Mouse (Mus musculus) heart, embryonic 12.5 days (tissue): ENCODE results near the gene Gm5148. TPM values are rescaled to one million over a fixed set of nuclear protein-coding genes. Genes with fewer than 3 reads are reported as not detected.

Source experiments
- ATAC-seq: fragments of 200-750 bp; cut with Nextera tagmentation; 2 replicates; pipeline ENCODE4 v1.8.0; 2017; ENCODE audit warnings: moderate TSS enrichment, moderate library complexity; ENCODE audit not compliant: insufficient number of reproducible peaks, low FRiP score
- H3K27ac ChIP-seq: fragments of 300-500 bp; sonication (generic); 2 replicates; pipeline ENCODE4 v1.5.1; 2016; ENCODE audit warnings: mild to moderate bottlenecking, moderate library complexity; ENCODE audit not compliant: poor library complexity, severe bottlenecking
- H3K27me3 ChIP-seq: fragments of 300-500 bp; sonication (generic); replicated peaks from 2 replicates; pipeline ENCODE4 v1.6.1; 2016; ENCODE audit warnings: mild to moderate bottlenecking, moderate library complexity
- H3K36me3 ChIP-seq: fragments of 300-500 bp; sonication (generic); 2 replicates; pipeline ENCODE4 v1.6.1; 2016; ENCODE audit warnings: mild to moderate bottlenecking, moderate library complexity
- H3K4me1 ChIP-seq: fragments of 300-500 bp; sonication (generic); replicated peaks from 2 replicates; pipeline ENCODE4 v1.6.1; 2016; ENCODE audit warnings: mild to moderate bottlenecking
- H3K4me2 ChIP-seq: fragments of 300-500 bp; sonication (generic); 2 replicates; pipeline ENCODE4 v1.6.1; 2016; ENCODE audit warnings: mild to moderate bottlenecking, moderate library complexity
- H3K4me3 ChIP-seq: fragments of 300-500 bp; sonication (generic); 2 replicates; pipeline ENCODE4 v1.5.1; 2016; ENCODE audit warnings: mild to moderate bottlenecking
- H3K9ac ChIP-seq: fragments of 300-500 bp; sonication (generic); 2 replicates; pipeline ENCODE4 v1.6.1; 2016; ENCODE audit warnings: mild to moderate bottlenecking, moderate library complexity
- H3K9me3 ChIP-seq: fragments of 300-500 bp; sonication (generic); replicated peaks from 2 replicates; pipeline ENCODE4 v1.6.1; 2016; ENCODE audit warnings: mild to moderate bottlenecking, moderate library complexity
- WGBS: fragments of 180-500 bp; shearing (Covaris S2); methylation state at CpG from one replicate; pipeline ENCODE4 v1.1.7; 2016; 5-methylcytosine and 5-hydroxymethylcytosine counted together
- polyA plus RNA-seq: library from polyadenylated mRNA; unstranded; fragments of >200 nt; fragmentation: Nextera tagmentation; extraction: Ambion mirVana; gene quantifications from 2 replicates; pipeline ENCODE4 v1.2.1, GENCODE M21; 2016

Gene Gm5148
- polyA plus RNA-seq, result 1.5 and 1.8 TPM in 2 replicates

DNA sequence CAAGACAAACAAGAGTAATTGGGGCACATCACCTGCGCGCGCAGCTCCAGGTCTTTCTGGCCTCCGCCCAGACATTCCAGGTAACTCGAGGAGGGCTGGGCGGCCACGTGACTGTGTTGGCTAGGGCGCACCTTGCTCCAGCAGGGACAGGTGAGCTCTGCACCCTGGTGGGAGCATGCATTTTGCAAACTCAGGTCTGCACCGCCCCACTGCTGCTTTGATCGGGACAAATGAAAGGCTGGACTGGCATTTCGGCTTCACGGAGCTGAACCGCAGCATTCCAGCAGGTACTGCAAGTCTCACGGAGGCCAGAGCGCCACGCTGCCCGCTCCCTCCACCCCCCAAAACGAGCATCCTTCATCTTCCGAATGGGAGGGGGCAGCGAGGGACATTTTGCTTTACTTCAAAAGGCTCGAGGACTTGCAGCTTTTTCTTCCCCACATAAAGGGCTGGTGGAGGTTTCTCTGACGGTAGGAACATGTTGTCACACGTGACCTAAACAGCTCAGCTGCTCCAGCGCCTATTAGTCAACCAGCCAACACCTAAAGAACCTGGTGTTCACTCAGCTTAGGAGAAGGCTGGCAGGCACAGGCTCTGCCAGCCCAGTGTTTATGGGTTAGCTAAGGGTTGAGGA, at the start of gene Gm5148:
Gene Gm5148 (minus strand): TSS at position 320 of the 634 bp plus-strand sequence.
- Histone ChIP-seq H3K4me1 (peaks cover 29% of the 10 kb centered on the region), H3K9ac (peak within 1 kb of the TSS; percentile 54), H3K4me3 (peak within 1 kb of the TSS; percentile 46), H3K27ac (no peak within 1 kb of the TSS), H3K27me3 (peaks cover 34% of the 10 kb centered on the region), H3K9me3 (no peaks in the 10 kb centered on the region), H3K4me2 (peak within 1 kb of the TSS; percentile 86), H3K36me3 (no peaks in the 10 kb centered on the region)
- ATAC-seq, result no peak
- 4% methylated on average over 24 of the region's 24 CpGs for WGBS

DNA sequence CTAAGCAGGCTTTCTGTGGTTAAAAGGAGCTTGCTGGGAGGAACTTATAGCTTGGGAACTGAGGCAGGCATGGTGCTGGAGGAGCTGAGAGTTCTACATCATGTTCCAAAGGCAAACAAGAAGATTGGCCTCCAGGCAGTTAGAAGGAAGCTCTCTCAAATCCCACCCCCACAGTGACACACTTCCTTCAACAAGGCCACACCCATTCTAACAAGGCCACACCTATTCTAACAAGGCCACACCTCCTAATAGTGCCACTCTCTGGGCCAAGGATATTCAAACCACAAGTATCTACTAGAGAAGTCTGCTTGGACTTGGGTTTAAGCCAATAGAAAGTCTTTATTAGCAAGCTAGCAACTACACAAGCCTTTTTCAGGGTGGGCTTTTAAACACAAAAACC, 46.7 kb upstream of the Gm5148 start:
- Histone ChIP-seq H3K4me2 (no peak overlapping the region), H3K27me3 (no peaks in the 10 kb centered on the region), H3K9me3 (no peaks in the 10 kb centered on the region), H3K9ac (no peak overlapping the region), H3K4me3 (no peak overlapping the region), H3K4me1 (peaks cover 21% of the 10 kb centered on the region), H3K27ac (no peak overlapping the region), H3K36me3 (no peaks in the 10 kb centered on the region)
- no peak for ATAC-seq

DNA sequence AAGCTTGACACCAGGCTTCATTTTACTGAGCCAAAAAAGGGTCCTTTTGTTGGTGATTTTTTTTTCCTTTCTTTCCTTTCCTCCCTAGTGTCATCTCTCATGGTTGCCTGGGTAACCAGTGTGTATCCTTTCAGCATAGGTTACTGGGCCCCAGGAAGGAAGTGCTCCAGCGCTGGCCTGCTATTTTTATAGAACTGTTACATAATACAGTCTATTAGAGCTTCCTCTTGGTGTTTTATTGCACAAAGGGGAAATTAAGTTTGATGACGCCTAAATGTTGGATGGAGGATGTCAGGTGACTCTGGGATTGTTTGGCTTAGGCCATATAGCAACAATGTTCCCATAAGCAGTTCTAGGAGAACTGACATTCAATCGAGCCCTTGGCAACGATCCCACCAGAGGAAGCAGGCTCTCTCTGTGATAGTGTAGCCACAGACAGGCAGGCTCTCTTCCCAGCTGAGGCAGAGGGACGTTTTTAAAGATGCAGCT, 45.0 kb upstream of the Gm5148 start:
- H3K4me1 ChIP-seq, result peaks cover 17% of the 10 kb centered on the region
- no peak overlapping the region for H3K9ac ChIP-seq
- ATAC-seq, result peak; percentile 82

DNA sequence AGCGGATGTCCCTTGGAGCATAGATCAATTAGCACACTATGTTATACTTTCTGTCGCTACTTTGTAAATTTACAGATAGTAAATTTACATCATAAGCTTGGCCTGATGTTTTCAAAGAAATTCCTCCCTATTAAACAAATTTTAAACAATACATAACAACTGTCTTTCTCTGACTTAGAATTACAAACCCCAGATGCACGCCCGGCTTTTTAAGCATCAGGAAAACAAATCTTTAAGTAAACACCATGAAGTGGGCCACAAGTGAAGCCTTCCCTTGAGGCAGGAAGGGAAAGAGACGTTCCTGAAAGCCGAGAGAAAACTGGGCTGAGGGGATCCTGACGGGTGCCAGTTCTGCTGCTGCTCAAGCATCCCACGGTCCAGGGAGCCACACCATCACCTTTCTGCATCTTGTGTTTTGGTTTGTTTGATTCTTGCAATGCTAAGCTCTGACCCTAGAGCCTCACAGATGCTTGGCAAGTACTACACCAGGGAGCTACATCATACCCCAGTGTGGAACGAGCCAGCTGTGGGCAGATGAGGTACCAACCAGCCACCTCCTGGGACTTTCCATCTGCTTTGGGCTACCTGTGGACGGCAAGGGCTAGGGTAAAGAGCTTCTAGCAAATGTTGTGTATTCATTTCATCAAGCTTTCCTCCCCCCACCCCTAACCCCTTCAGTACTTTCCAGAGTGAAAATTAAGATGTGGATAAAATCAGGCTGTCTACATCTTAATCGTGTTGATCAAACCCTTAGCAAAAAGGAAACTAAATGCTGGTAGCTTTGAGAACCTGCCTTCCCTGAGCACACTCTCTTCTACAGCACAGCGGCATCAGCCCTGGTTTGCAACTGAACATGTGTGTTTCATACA, 43.1 kb upstream of the Gm5148 start:
- no peak overlapping the region for H3K27ac ChIP-seq
- no peaks in the 10 kb centered on the region for H3K9me3 ChIP-seq
- H3K27me3 ChIP-seq, result no peaks in the 10 kb centered on the region
- H3K4me1 ChIP-seq, result peaks cover 13% of the 10 kb centered on the region
- no peaks in the 10 kb centered on the region for H3K36me3 ChIP-seq
- no peak for ATAC-seq
- no peak overlapping the region for H3K4me3 ChIP-seq
- no peak overlapping the region for H3K4me2 ChIP-seq
- no peak overlapping the region for H3K9ac ChIP-seq
- 60% methylated on average over 12 of the region's 12 CpGs for WGBS

More for the DNA sequence above, 45.0 kb upstream of the Gm5148 start:
- H3K36me3 ChIP-seq, result no peaks in the 10 kb centered on the region
- H3K27me3 ChIP-seq, result no peaks in the 10 kb centered on the region
- peak overlapping the region; percentile 40 for H3K27ac ChIP-seq
- WGBS, result 17% methylated on average over 5 of the region's 5 CpGs
- H3K4me2 ChIP-seq, result peak overlapping the region; percentile 13
- H3K4me3 ChIP-seq, result no peak overlapping the region
- no peaks in the 10 kb centered on the region for H3K9me3 ChIP-seq

DNA sequence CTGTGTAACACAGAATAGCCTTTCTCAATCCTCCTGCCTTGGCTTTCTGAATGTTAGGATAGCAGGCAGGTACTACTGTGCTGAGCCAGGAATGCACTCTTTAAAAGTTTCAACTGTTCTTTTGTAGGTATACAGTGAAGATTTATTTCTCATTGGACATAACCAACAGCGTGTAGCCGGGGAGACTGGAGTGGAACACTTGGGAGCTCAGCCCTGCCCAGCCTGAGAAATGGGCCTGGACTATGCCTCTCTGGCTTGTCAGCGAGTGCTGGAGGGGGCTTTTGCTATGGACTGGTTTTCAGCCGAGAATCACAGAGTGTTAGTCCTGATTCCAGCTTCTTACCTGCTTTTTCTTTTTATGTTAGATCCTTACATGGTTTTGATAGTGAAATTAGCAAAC, 42.3 kb upstream of the Gm5148 start:
- no peaks in the 10 kb centered on the region for H3K27me3 ChIP-seq
- H3K9ac ChIP-seq, result no peak overlapping the region
- no peak overlapping the region for H3K4me2 ChIP-seq
- no peak for ATAC-seq
- H3K36me3 ChIP-seq, result no peaks in the 10 kb centered on the region
- no peak overlapping the region for H3K4me3 ChIP-seq
- no peak overlapping the region for H3K27ac ChIP-seq
- WGBS, result 47% methylated on average over 4 of the region's 4 CpGs
- peaks cover 13% of the 10 kb centered on the region for H3K4me1 ChIP-seq
- H3K9me3 ChIP-seq, result no peaks in the 10 kb centered on the region

DNA sequence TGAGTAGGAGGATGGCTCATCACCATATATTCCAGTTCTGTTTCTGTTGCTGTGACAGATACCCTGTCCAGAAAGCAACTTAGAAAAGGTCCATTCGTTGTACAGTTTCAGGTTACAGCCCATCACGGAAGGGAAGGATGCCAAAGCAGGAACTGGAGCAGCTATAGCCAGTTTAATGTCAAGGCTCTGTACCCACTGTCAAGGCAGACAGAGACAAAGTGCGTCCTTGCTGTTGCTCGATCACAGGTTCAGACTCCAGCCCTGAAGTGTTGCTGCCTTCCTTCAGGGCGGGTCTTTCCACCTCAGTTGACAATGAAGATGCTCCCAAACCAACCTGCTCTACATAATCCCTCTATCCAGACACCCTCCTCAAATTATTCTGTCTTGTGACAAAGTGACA, 41.7 kb upstream of the Gm5148 start:
- ATAC-seq, result no peak
- Histone ChIP-seq H3K36me3 (no peaks in the 10 kb centered on the region), H3K4me2 (no peak overlapping the region), H3K9me3 (no peaks in the 10 kb centered on the region), H3K4me1 (peaks cover 13% of the 10 kb centered on the region), H3K27ac (no peak overlapping the region), H3K27me3 (no peaks in the 10 kb centered on the region), H3K4me3 (no peak overlapping the region), H3K9ac (no peak overlapping the region)
- WGBS, result 62% methylated on average over 5 of the region's 5 CpGs

DNA sequence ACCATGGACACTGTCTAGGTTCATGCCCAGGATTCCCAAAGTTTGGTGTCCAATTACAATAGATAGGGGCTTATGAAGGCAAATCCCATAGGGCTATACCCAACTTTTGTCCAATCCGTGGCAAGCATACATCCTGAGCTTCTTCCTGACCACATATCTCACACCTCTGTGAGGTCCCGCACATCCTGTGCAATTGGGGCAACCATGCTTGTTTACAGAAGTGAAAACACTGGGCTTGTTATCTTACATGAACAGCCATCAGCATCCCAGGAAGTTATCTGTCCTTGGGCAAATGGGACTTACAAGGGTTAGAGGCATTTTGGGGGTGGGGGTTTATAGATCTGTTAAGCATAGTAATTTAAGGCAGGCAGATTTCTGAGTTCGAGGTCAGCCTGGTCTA, 41.0 kb upstream of the Gm5148 start:
- 64% methylated on average over 3 of the region's 3 CpGs for WGBS
- H3K4me3 ChIP-seq, result no peak overlapping the region
- H3K9ac ChIP-seq, result no peak overlapping the region
- no peak overlapping the region for H3K27ac ChIP-seq
- no peak overlapping the region for H3K4me2 ChIP-seq
- ATAC-seq, result no peak
- H3K27me3 ChIP-seq, result no peaks in the 10 kb centered on the region
- no peaks in the 10 kb centered on the region for H3K9me3 ChIP-seq
- peaks cover 11% of the 10 kb centered on the region for H3K4me1 ChIP-seq
- H3K36me3 ChIP-seq, result no peaks in the 10 kb centered on the region

DNA sequence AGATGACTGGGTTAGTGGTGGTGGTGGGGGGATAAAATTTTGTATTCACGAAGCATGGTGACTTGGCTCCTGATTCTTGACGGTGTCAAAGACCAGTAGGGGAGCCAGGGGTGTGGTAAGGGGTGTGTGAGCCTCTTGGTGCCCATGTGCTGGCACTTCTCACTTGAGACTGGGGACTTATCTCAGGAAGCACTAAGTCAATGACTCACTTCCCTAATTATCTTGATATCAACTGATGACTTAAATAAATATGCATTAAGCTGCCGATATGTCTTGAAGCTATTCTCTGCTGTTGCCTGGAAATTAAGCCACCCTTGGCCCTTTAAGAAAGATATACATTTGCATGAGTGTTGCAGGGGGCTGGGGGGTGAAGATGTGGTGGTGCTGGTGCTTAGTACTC, 38.0 kb upstream of the Gm5148 start:
- Histone ChIP-seq H3K4me2 (no peak overlapping the region), H3K27me3 (no peaks in the 10 kb centered on the region), H3K4me3 (no peak overlapping the region), H3K9me3 (0 out of 2 replicates have a peak, but pooled peaks cover 4% of the 10 kb centered on the region), H3K9ac (no peak overlapping the region), H3K27ac (no peak overlapping the region), H3K36me3 (no peaks in the 10 kb centered on the region), H3K4me1 (peaks cover 9% of the 10 kb centered on the region)
- WGBS, result 58% methylated on average over 3 of the region's 3 CpGs
- no peak for ATAC-seq

DNA sequence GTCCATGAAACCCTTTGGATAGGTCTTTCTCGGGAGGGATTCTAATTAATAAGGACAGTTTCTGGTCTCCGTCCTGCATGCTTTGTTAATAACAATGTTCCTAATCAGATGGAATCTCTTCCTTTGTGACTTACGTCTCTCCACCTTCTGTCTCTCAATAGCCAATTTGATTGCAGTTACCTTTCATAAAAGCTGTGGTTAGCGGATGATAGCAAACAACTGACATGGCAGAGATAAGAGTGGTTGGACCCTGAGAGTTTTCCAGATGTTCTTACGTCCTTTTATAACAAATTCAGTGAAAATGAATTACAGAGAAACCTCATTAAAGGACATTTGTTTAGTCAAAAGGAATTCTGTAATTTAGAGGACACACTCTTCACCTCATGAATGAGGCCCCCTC, 37.5 kb upstream of the Gm5148 start:
- WGBS, result 76% methylated on average over 5 of the region's 5 CpGs
- Histone ChIP-seq H3K4me3 (no peak overlapping the region), H3K36me3 (no peaks in the 10 kb centered on the region), H3K9me3 (0 out of 2 replicates have a peak, but pooled peaks cover 4% of the 10 kb centered on the region), H3K27ac (no peak overlapping the region), H3K4me1 (peaks cover 9% of the 10 kb centered on the region), H3K27me3 (no peaks in the 10 kb centered on the region), H3K4me2 (no peak overlapping the region), H3K9ac (no peak overlapping the region)
- ATAC-seq, result no peak

DNA sequence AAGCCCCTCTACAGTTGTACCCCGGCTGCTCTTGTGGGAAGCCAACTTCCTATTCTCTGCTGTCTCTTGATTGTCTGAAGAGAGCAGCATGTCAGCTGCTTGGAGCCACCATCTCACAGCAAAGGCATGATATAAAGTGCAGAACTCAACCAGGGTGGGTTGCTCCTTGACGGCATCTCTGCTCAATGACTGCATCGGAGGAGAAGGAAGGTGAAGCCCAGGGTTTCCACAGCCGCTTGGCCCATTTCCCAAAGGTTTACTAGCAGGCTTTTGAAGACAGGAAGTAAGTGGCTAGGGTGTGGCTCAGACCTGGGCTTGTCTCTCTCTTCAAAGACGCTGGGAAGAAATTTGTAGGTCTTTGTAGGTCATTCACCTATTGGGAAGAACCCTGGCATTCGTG, 36.6 kb upstream of the Gm5148 start:
- Histone ChIP-seq H3K9ac (no peak overlapping the region), H3K36me3 (no peaks in the 10 kb centered on the region), H3K4me3 (no peak overlapping the region), H3K4me1 (peaks cover 9% of the 10 kb centered on the region), H3K27me3 (no peaks in the 10 kb centered on the region), H3K4me2 (no peak overlapping the region), H3K9me3 (0 out of 2 replicates have a peak, but pooled peaks cover 4% of the 10 kb centered on the region), H3K27ac (no peak overlapping the region)
- WGBS, result 72% methylated on average over 6 of the region's 6 CpGs
- no peak for ATAC-seq

DNA sequence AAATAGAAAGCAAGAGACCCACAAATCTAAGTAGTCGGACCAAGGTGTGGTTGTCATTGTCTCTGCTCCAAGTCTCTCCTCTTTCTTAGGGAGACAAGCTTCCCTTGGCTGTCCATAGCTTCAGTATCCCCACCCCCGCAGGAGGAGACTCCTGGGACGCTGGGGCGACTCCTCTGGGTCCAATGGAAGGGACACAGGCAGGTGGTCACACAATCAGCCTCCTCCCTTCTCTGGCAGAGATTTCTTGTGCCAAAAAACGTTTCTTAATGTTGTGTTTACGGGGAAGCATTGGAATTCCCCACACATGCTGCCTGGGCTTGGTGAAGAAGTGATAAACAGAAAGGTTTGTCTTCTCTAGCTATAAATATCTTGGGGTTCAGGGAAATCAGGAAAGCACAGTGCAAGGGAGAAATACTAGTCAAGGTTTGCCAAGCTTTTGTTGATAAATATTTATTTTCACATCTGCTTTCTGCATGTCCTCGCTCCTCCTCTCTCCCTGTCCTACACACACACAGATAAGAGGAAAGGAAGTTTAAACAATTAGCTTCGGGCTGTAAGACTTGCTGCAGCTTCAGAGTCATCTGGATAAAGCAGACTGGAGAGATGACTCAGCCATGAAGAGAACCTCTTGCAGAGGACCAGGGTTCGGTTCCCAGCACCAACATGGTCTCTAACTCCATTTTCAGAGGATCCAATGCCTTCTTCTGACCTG, 34.5 kb upstream of the Gm5148 start:
- H3K4me3 ChIP-seq, result peak overlapping the region; percentile 17
- no peak overlapping the region for H3K27ac ChIP-seq
- 0 out of 2 replicates have a peak, but pooled peaks cover 4% of the 10 kb centered on the region for H3K9me3 ChIP-seq
- ATAC-seq, result no peak
- no peaks in the 10 kb centered on the region for H3K36me3 ChIP-seq
- H3K27me3 ChIP-seq, result no peaks in the 10 kb centered on the region
- H3K4me1 ChIP-seq, result peaks cover 9% of the 10 kb centered on the region
- H3K9ac ChIP-seq, result no peak overlapping the region
- WGBS, result 34% methylated on average over 9 of the region's 9 CpGs
- peak overlapping the region; percentile 59 for H3K4me2 ChIP-seq
